Mouse (Mus musculus) stomach, embryonic 16.5 days (tissue): ENCODE measurements around the gene Tff1. TPM values are rescaled to one million over a fixed set of nuclear protein-coding genes. Genes with fewer than 3 reads are reported as not detected.

ENCODE experiments used
- ATAC-seq: fragments of 200-750 bp; cut with Nextera tagmentation; 2 replicates; pipeline ENCODE4 v1.8.0; 2017; ENCODE audit warnings: moderate number of reproducible peaks, moderate TSS enrichment; ENCODE audit not compliant: insufficient read depth, low FRiP score
- H3K27ac ChIP-seq: fragments of 300-500 bp; sonication (generic); 2 replicates; pipeline ENCODE4 v1.5.1; 2014; ENCODE audit warnings: low read length
- H3K27me3 ChIP-seq: fragments of 300-500 bp; sonication (generic); 2 replicates; pipeline ENCODE4 v1.6.1; 2014; ENCODE audit warnings: low read length, control low read depth, mixed read lengths; ENCODE audit not compliant: control insufficient read depth, insufficient read depth
- H3K36me3 ChIP-seq: fragments of 300-500 bp; sonication (generic); 2 replicates; pipeline ENCODE4 v1.6.1; 2014; ENCODE audit warnings: low read length; ENCODE audit not compliant: control insufficient read depth, insufficient read depth
- H3K4me1 ChIP-seq: fragments of 300-500 bp; sonication (generic); 2 replicates; pipeline ENCODE4 v1.6.1; 2014; ENCODE audit warnings: low read length, control low read depth, mixed read lengths; ENCODE audit not compliant: control insufficient read depth, insufficient read depth
- H3K4me2 ChIP-seq: fragments of 300-500 bp; sonication (generic); 2 replicates; pipeline ENCODE4 v1.6.1; 2014; ENCODE audit warnings: low read depth, low read length, mixed read lengths
- H3K4me3 ChIP-seq: fragments of 300-500 bp; sonication (generic); replicated peaks from 2 replicates; pipeline ENCODE4 v1.5.1; 2014; ENCODE audit warnings: mild to moderate bottlenecking, low read length
- H3K9ac ChIP-seq: fragments of 300-500 bp; sonication (generic); 2 replicates; pipeline ENCODE4 v1.6.1; 2014; ENCODE audit warnings: low read length
- H3K9me3 ChIP-seq: fragments of 300-500 bp; sonication (generic); replicated peaks from 2 replicates; pipeline ENCODE4 v1.6.1; 2016; ENCODE audit warnings: low read length, control low read depth; ENCODE audit not compliant: control insufficient read depth
- WGBS: fragments of 180-500 bp; shearing (Covaris S2); extraction: QIAGEN DNeasy Blood & Tissue Kit; methylation state at CpG from one replicate; pipeline ENCODE4 v1.1.7; 2014; 5-methylcytosine and 5-hydroxymethylcytosine counted together
- polyA plus RNA-seq: library from polyadenylated mRNA; unstranded; fragments of >200 nt; fragmentation: Nextera tagmentation; extraction: Ambion mirVana; gene quantifications from 2 replicates; pipeline ENCODE4 v1.2.1, GENCODE M21; 2015

Tff1 gene
- polyA plus RNA-seq: 263 and 418 TPM in 2 replicates

GRCm38 (mm10) chr17:31165127-31165526 lies at the start of gene Tff1:
Gene Tff1, minus strand, starts transcription at chr17:31165277.
- WGBS: 74% methylated on average over 6 of the region's 6 CpGs
- no peak within 1 kb of the TSS; the same call in 1 of the 2 replicates for H3K4me3 ChIP-seq

GRCm38 (mm10) chr17:31211881-31212280 lies 46.8 kb upstream of the Tff1 start:
- no peaks in the 10 kb centered on the region for H3K36me3 ChIP-seq

More at GRCm38 (mm10) chr17:31165127-31165526, at the start of gene Tff1:
- H3K4me2 ChIP-seq: no peak within 1 kb of the TSS
- H3K9me3 ChIP-seq: no peaks in the 10 kb centered on the region
- no peak within 1 kb of the TSS; the same call in 1 of the 2 replicates for H3K27ac ChIP-seq
- no peaks in the 10 kb centered on the region for H3K27me3 ChIP-seq
- no peaks in the 10 kb centered on the region for H3K36me3 ChIP-seq
- 0 out of 2 replicates have a peak within 1 kb of the TSS, but pooled peaks have one; percentile 10 for H3K9ac ChIP-seq
- peaks cover 3% of the 10 kb centered on the region; the same call in 1 of the 2 replicates for H3K4me1 ChIP-seq
- no peak for ATAC-seq

GRCm38 (mm10) chr17:31210299-31210698 lies 45.2 kb upstream of the Tff1 start:
- Histone ChIP-seq H3K4me2 (no peak overlapping the region), H3K9ac (no peak overlapping the region), H3K4me1 (no peaks in the 10 kb centered on the region), H3K27me3 (no peaks in the 10 kb centered on the region), H3K4me3 (no peak overlapping the region), H3K27ac (no peak overlapping the region), H3K36me3 (no peaks in the 10 kb centered on the region), H3K9me3 (no peaks in the 10 kb centered on the region)
- no peak for ATAC-seq
- 78% methylated on average over 7 of the region's 7 CpGs for WGBS

More at GRCm38 (mm10) chr17:31211881-31212280, 46.8 kb upstream of the Tff1 start:
- Histone ChIP-seq H3K27me3 (no peaks in the 10 kb centered on the region), H3K4me2 (no peak overlapping the region), H3K4me1 (no peaks in the 10 kb centered on the region), H3K9me3 (no peaks in the 10 kb centered on the region), H3K27ac (no peak overlapping the region), H3K9ac (no peak overlapping the region), H3K4me3 (no peak overlapping the region)
- WGBS: 89% methylated on average over 6 of the region's 6 CpGs
- ATAC-seq: no peak

- no peaks in the 10 kb centered on the region for H3K27me3 ChIP-seq
Observed at GRCm38 (mm10) chr17:31209376-31209930, 44.4 kb upstream of the Tff1 start.

GRCm38 (mm10) chr17:31208654-31209053 lies 43.6 kb upstream of the Tff1 start:
- WGBS: 82% methylated on average over 8 of the region's 8 CpGs
- H3K4me1 ChIP-seq: no peaks in the 10 kb centered on the region
- H3K27me3 ChIP-seq: no peaks in the 10 kb centered on the region
- no peaks in the 10 kb centered on the region for H3K36me3 ChIP-seq
- H3K9me3 ChIP-seq: no peaks in the 10 kb centered on the region
- no peak overlapping the region for H3K4me2 ChIP-seq
- H3K27ac ChIP-seq: no peak overlapping the region
- no peak overlapping the region for H3K4me3 ChIP-seq
- no peak for ATAC-seq
- H3K9ac ChIP-seq: no peak overlapping the region

More at GRCm38 (mm10) chr17:31209376-31209930, 44.4 kb upstream of the Tff1 start:
- H3K4me3 ChIP-seq: no peak overlapping the region
- no peak overlapping the region for H3K4me2 ChIP-seq
- no peaks in the 10 kb centered on the region for H3K36me3 ChIP-seq
- H3K9me3 ChIP-seq: no peaks in the 10 kb centered on the region
- 89% methylated on average over 11 of the region's 11 CpGs for WGBS
- H3K9ac ChIP-seq: no peak overlapping the region
- ATAC-seq: no peak
- H3K27ac ChIP-seq: no peak overlapping the region
- no peaks in the 10 kb centered on the region for H3K4me1 ChIP-seq

- ATAC-seq: no peak
- H3K4me3 ChIP-seq: no peak within 1 kb of the TSS
- no peaks in the 10 kb centered on the region for H3K9me3 ChIP-seq
- no peak within 1 kb of the TSS for H3K9ac ChIP-seq
- WGBS: 62% methylated on average over 12 of the region's 12 CpGs
- no peaks in the 10 kb centered on the region for H3K4me1 ChIP-seq
- no peaks in the 10 kb centered on the region for H3K27me3 ChIP-seq
- no peak within 1 kb of the TSS for H3K27ac ChIP-seq
- H3K4me2 ChIP-seq: no peak within 1 kb of the TSS
- no peaks in the 10 kb centered on the region for H3K36me3 ChIP-seq
Observed at GRCm38 (mm10) chr17:31207771-31208334, 42.8 kb upstream of the Tff1 start, which contains the start of gene Ubash3a. Gene Ubash3a, plus strand, starts transcription at chr17:31207873.

- WGBS: 90% methylated on average over 11 of the region's 11 CpGs
- Histone ChIP-seq H3K4me1 (no peaks in the 10 kb centered on the region), H3K27me3 (no peaks in the 10 kb centered on the region), H3K9ac (no peak within 1 kb of the TSS), H3K9me3 (no peaks in the 10 kb centered on the region), H3K36me3 (no peaks in the 10 kb centered on the region), H3K4me3 (no peak within 1 kb of the TSS), H3K4me2 (no peak within 1 kb of the TSS), H3K27ac (no peak within 1 kb of the TSS)
- ATAC-seq: no peak
Observed at GRCm38 (mm10) chr17:31198877-31199276, 33.8 kb upstream of the Tff1 start, which contains the start of gene Tmprss3. Gene Tmprss3, minus strand, starts transcription at chr17:31198977.

- no peak overlapping the region for H3K4me3 ChIP-seq
- WGBS: 75% methylated on average over 7 of the region's 7 CpGs
- no peaks in the 10 kb centered on the region for H3K36me3 ChIP-seq
- no peak for ATAC-seq
- no peak overlapping the region for H3K4me2 ChIP-seq
- no peaks in the 10 kb centered on the region for H3K27me3 ChIP-seq
- no peaks in the 10 kb centered on the region for H3K9me3 ChIP-seq
- no peaks in the 10 kb centered on the region for H3K4me1 ChIP-seq
- H3K9ac ChIP-seq: no peak overlapping the region
- H3K27ac ChIP-seq: no peak overlapping the region
Observed at GRCm38 (mm10) chr17:31196283-31196682, 31.2 kb upstream of the Tff1 start.

GRCm38 (mm10) chr17:31195207-31195606 lies 30.1 kb upstream of the Tff1 start:
- Histone ChIP-seq H3K4me3 (no peak overlapping the region), H3K36me3 (no peaks in the 10 kb centered on the region), H3K9ac (no peak overlapping the region), H3K9me3 (no peaks in the 10 kb centered on the region), H3K27me3 (no peaks in the 10 kb centered on the region), H3K4me1 (no peaks in the 10 kb centered on the region), H3K4me2 (no peak overlapping the region), H3K27ac (no peak overlapping the region)
- 87% methylated on average over 6 of the region's 6 CpGs for WGBS
- no peak for ATAC-seq
